Mouse (Mus musculus): ENCODE data around the gene Eea1.

DNA sequence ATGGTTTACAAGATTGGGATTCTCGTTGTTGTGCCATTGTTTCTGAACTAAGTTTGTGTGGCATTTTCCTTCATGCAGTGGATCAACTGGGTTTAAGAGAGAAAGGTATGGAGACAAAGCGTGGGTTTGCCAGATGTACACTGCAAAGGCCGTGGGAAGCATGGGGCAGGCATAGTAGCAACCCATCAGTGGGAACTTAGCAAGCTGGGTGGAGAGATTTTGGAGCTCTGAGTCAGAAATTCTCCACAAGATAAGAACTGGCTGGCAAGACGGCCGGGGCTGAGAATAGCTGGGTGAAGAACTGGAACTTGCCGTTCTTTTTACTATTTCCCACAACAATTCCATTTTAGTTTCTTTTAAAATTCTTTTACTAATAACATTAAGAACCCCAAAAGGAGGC is 35.8 kb upstream of the Eea1 start:
- TF ChIP-seq CTCF (conservative IDR thresholded peaks at IDR 0.05; ENCODE audit: low read length): no peak
- no peak for TF ChIP-seq POU5F1 (IDR thresholded peaks at IDR 0.05; ENCODE audit: borderline replicate concordance, low read length)
- no peak for TF ChIP-seq NANOG (IDR thresholded peaks at IDR 0.05; ENCODE audit: borderline replicate concordance, low read length)
